Mouse (Mus musculus) CD4-positive, CD25-positive, alpha-beta regulatory T cell, adult 2 months (primary cell): Measurements from ENCODE around the gene Zmat3.

ENCODE experiments used
- DNase-seq: peaks from one replicate; pipeline ENCODE4 v3.0.0-alpha.2; 2012; ENCODE audit warnings: low read depth, low spot score

Zmat3 gene

GRCm38 (mm10) chr3:32365546-32366245, at the start of gene Zmat3:
TSS of gene Zmat3 (minus strand) at chr3:32366014.
- DNase-seq = peak; percentile 91

GRCm38 (mm10) chr3:32414381-32414780, 48.6 kb upstream of the Zmat3 start:
- no peak for DNase-seq

- DNase-seq = no peak
Observed at GRCm38 (mm10) chr3:32412502-32413044, 46.8 kb upstream of the Zmat3 start.

GRCm38 (mm10) chr3:32408811-32409273, 43.0 kb upstream of the Zmat3 start:
- DNase-seq = no peak

- no peak for DNase-seq
Observed at GRCm38 (mm10) chr3:32406804-32407203, 41.0 kb upstream of the Zmat3 start.

DNA sequence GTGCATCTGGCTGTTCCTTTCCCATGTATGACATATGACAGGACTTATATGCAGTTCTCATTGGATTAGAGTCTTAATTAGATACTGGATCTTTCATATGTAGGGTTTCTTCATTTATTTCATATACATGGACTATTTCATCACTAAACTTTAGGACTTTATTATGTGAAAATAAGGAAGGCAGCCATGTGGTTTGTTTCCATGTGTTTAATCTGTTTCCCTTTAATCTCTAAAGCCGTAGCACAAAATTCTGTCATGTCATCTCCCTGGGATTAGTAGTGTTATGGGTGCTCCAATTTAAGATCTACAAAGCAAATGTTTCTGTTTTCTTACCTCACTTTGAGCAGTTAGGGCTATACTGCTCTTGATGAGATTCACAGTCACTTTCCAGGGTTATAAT, 39.9 kb upstream of the Zmat3 start:
- no peak for DNase-seq

DNA sequence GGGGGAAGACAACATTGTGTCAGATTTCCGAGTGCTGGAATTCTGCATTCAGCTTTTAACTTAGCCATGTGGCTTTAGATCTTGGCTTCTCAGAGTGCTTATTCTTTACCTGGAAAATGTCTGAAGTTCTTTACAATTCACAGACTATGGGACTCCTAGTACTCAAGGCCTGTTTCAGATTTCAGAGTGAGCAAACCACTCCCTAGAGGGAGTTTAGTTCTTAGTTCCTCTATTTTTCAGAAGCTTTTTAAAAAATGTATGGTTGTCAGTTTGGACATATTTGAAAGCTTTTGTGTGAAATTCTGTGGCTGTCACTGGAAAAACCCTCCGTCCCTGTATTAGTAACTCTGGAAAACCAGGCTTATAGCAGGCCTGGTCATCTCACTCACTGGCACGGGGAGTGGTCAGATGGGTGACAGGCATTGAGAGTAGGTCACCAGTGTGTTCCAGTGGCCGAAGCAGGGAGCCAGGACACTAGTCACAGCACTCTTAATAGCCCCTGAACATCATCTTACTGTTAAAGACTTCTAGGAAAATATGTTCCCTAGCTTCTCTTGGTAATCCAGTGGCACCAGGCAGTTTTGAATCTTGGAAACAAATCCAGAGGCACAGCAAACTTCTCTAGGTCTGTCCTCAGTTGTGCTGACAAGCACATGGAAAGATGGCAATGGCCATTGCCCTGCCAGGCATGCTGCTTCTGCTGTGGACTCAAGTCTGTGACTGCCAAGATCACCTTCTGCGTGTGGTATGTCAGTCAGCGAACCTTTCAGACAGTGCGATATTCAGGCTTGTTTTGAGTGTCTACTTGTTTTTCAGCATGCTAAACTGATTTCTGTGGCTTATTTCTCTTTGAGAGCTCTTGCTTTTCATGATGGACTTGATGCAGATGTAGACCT, 37.4 kb upstream of the Zmat3 start:
- DNase-seq = no peak

DNA sequence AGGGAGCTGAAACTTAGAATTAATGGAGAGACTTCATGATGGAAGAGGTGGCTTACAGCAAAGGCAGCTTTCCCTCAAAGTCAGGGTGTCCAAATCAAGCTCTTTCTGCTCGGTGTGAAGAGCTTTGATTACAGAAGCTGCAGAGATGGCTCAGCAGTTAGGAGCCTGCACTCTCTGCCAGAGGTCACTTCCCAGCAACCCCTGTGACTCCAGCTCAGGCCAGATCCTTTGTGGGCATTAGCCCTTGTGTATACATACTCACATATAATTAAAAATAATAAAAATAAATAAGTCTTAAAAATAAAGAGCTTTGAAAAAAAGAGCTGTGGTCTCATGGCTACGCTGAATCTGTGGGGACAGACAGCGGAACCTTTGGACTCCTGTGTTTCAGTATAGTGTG, 35.8 kb upstream of the Zmat3 start:
- DNase-seq = no peak

DNA sequence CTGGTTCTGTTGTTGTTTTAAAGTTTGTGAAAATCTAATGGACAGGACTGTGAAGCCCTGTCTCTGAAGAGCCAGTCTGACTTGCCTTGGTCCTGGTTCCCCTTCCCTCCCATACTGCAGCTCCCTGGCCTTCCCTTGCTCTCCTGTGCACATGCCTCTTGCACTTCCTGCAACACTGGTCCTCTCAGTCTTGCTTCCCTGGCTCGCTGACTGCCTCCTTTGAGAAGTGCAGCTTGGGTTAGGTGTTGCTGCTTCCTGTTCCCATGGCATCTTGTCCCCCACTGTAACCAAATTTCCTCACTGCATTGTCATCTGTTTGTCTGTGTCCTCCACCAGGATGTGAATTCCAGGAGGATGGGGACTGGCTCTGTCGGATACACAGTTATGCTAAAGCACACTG, 34.1 kb upstream of the Zmat3 start:
- DNase-seq = no peak

GRCm38 (mm10) chr3:32399381-32399780, 33.6 kb upstream of the Zmat3 start:
- no peak for DNase-seq

DNA sequence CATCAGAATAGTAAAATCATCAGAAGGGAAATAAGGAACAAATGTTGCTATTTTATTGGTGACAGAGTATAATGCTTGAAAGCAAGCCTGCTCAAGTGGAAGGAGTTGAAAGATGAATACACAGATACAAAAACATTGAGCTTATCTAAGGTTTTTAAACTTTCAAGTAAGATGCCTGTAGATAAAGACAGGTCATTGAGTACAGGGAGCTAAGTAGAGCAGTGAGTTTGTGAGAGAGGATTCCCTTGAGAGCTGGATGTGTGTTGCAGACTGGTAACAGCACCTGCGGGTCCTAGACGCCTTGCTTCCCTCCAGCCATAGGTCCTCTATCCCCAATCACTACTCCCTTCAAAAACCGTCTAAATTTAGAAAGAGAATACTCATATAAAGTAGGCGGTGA, 32.8 kb upstream of the Zmat3 start:
- no peak for DNase-seq

DNA sequence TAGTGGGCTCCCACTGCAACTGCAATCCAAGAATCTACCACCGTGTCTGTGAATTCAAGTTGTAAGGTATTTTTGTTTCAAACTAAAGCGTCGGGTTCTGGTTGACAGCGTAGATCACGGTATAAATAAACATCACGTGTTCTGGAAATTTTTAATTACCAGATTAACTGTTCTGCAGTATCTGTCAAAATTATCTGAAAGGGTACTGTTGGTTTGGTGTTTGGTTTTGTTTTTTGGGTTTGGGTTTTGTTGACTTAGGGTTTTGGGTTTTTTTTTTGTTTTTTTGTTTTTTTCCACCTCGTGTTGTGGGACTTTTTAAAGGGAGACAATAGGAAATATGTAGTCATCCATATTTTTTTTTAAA, 32.3 kb upstream of the Zmat3 start:
- DNase-seq = peak; percentile 47

- DNase-seq = peak; percentile 70
Observed at GRCm38 (mm10) chr3:32397461-32398174, 31.8 kb upstream of the Zmat3 start, which contains the start of gene Pik3ca. TSS of gene Pik3ca (plus strand) at chr3:32397671.

GRCm38 (mm10) chr3:32396794-32397460, 31.1 kb upstream of the Zmat3 start:
- DNase-seq = peak; percentile 99

GRCm38 (mm10) chr3:32395771-32396551, 30.1 kb upstream of the Zmat3 start:
- DNase-seq = peak; percentile 54

GRCm38 (mm10) chr3:32393986-32394385, 28.2 kb upstream of the Zmat3 start:
- no peak for DNase-seq

DNA sequence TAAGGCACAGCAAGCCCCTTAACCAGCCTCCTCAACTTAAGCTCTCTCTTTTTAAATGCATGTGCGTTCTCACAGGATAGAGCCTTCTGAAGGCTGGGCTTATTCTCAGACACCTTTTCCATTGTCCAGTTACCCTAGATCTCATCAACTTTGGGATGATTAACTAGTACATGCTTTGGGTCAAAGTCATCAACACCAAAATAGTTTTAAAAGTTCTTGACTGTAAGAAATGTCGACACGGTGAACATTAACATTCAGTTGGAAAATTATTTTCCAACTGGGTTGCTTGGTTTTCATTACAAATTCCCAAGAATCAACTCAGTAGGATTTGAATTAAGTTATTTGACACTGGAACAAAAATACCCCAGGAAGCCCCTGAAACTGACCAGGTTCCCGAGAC, 27.0 kb upstream of the Zmat3 start:
- no peak for DNase-seq

DNA sequence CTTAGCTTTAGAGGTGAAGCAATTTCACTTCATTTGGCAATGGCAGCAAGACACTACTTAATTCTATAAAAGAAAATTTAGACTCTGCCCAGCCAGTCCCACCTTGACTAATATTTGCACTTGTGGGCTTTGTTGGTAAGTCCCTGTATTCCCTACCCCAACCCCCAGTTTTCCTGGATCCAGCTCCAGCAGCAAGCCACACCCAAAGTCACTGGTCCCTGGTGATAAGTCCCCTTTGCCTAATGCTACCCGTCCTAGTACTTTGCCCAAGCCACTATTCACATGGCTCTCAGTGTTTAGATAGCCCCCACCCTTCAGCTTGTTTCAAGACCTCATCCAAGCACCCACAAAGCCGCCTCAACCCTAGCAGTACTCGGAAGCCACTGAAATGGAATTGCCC, 15.7 kb upstream of the Zmat3 start:
- DNase-seq = no peak

DNA sequence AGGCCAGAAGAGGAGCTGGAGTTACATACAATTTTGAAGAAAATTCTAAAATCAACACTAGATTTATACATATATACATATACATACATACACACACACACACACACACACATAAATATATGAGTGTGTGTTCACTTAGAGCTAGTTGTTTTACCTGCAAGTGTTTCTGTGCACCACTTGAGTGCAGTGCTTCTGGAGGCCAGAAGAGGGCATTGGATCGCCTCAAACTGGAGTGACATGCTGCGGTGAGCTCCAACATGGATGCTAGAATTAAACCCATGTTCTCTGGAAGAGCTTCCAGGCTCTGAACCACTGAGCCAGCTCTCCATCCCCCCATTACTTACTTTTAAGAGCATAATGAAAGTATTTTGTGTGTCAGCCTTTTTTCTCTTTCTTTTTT, 14.1 kb upstream of the Zmat3 start:
- DNase-seq = peak; percentile 45

DNA sequence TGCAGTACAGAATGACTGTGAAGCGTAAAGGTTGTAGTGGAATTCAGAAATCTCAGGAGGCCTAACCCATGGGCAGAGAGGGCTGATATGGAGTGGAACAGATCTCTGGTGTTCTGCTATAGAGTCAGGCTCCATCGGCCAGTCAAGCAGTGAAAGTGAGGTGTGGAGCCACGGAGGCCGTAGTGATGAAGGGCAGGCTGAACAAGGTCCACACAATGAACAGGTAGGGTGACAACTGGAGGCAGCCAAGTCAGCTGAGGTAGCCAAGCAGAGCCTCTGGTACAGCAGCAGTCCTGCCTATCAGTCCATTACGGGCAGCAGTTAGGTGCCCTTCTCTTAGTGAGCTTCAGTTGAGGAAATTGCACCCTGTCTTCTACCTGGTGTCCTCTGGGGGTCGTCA, 7.4 kb upstream of the Zmat3 start:
- no peak for DNase-seq

DNA sequence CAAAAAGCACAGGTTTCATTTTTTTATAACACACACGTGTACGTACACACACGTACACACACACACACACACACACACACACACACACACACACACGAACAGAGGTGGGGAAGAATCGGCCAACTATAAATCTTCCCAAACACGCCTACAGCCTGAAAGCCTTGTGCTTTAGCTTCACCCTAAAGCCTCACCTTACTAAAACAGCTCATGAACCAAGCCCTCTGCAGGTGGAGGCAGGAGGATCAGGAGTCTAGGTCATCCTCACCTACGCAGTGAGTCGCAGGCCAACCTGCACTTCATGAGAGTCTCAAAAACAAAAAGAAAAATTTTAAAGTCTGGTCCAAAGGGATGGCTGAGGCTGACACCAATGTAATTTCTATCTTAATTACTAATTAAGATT, 6.7 kb upstream of the Zmat3 start:
- no peak for DNase-seq
